Mouse (Mus musculus) adrenal gland, postnatal 36 days (tissue): ENCODE results near the gene Plagl1. TPM values are rescaled to one million over a fixed set of nuclear protein-coding genes. Genes with fewer than 3 reads are reported as not detected.
"Not testable (repeated sequence)": the region's sequence is repeated elsewhere in the genome, so short reads cannot be mapped to it uniquely, and the experiment has no call there.

Source experiments
- DNase-seq, 2 experiments: peaks; one replicate each; pipeline ENCODE4 v3.0.0; 2021; ENCODE audit warnings: mixed read lengths in 1 of 2
- long read RNA-seq, 2 experiments: library from polyadenylated mRNA; stranded (forward); transcript quantifications; one replicate each; pipeline ENCODE4 v2.0.0; 2021; ENCODE audit warnings: borderline sequencing depth in 2 of 2
- total RNA-seq, 2 experiments: library from RNA; stranded (reverse); gene quantifications; 2 replicates each; pipeline ENCODE4 v1.2.3; 2021

The Plagl1 gene
- 10 to 100 TPM in 1 of 2 experiments, 1 to 10 TPM in 1; 7.5 to 14.9 TPM for total RNA-seq
- long read RNA-seq, experiment 1, result 0 reads
- long read RNA-seq, experiment 2, result 0 reads

GRCm38 (mm10) chr10:13060021-13060668 is at the start of gene Plagl1:
Gene Plagl1, plus strand, starts transcription at chr10:13060504.
- no peak for DNase-seq

- DNase-seq, result no peak
Measured at GRCm38 (mm10) chr10:13014026-13014425, 46.3 kb upstream of the Plagl1 start.

DNA sequence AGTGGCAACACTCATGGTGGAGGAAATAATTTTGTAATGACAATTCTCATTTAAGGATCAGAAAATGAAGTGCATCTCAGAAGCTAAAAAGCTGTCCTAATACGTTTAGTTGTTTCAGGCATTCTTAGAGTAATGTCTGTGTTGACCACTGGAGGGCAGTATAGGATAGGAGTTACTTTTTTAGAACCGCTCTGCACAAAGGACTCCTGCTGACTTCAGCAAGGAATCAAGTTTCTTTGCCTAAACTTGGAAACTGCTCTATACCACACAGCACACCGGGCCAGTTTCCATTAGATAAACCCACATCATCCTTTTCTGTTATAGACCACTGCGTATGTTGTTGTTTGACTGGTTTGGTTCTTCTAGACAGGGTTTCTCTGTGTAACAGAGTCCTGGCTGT is 43.7 kb upstream of the Plagl1 start:
- DNase-seq, result peak in 1 of 2 experiments; percentile 51

GRCm38 (mm10) chr10:13018510-13018909 is 41.8 kb upstream of the Plagl1 start:
- peak; percentile 34 to 43 for DNase-seq

DNA sequence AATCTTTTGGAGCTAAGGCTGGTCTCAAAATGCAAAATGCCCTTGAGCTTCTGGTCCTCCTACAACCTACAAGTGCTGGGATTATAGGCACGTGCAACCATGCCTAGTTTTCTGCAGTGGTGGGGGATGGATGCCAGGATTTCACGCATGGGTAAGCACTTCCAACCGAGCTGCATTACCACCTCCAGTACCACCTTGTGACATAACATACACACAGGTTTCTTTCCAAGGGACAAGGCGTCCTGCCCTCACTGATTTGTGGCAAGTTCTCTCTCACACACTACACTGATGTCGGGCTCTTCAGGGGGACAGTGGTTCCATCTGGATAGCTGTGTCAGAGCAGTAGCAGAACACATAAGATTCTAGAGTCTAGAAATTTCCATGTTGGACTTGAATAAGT is 41.3 kb upstream of the Plagl1 start:
- no peak for DNase-seq

DNA sequence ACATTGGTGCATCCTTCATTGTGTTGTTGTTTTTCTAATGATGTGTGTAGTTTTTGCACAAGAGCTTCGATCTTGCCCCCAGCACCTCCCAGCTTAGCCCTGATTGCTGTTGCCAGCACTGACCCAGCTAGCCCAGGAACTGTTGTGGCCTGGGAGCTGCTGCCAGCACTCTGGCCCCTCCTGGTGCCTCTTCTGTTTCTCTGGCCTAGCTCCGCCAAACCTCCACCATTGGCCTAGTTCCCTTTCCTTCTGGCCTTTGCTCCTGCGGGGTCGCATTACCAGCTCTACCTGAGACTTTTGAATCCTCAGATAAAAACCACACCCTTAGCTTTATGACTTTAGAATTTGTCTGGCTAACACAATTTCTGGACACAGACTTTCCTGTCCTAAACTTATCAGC is 38.2 kb upstream of the Plagl1 start:
- no peak for DNase-seq

- DNase-seq, result not testable (repeated sequence)
Measured at GRCm38 (mm10) chr10:13023985-13024384, 36.3 kb upstream of the Plagl1 start.

DNA sequence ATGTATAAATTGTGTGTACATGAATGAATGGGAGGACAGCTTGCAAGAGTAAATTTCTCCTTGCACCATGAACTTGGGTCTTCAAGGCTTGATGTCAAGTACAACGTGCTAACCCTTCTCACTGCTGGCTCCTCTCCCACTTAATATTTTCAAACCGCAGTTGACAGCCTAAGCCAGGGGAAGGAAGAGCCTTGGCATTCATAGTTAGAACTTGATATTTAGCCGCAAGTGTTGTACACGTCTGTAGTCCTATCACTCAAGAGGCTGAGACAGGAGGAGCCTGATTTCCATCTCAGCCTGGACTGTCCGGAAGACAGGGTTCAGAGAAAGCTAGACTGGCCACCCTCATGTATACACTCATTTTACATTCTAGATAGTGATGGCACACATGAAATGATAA is 32.6 kb upstream of the Plagl1 start:
- no peak for DNase-seq

GRCm38 (mm10) chr10:13028215-13028614 is 32.1 kb upstream of the Plagl1 start:
- DNase-seq, result no peak

DNA sequence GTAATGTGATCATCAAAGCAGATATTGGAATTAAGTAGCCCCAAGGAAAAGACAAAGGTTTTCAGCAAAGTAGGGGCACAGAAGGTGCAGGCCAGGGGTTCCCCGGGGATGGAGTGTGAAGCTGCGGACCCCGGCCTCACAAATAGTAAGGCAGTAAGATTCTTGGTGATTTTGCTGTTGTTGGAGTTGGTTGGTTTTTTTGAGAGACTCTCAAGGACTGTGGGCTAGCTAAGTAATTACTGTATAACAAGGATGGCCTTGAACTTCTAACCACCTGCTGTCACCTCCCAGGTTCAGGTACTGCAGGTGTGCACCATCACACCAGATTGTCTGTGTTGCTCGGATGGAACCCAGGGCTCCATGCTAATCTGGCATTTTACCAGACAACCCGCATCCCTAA is 30.9 kb upstream of the Plagl1 start:
- DNase-seq, result no peak

DNA sequence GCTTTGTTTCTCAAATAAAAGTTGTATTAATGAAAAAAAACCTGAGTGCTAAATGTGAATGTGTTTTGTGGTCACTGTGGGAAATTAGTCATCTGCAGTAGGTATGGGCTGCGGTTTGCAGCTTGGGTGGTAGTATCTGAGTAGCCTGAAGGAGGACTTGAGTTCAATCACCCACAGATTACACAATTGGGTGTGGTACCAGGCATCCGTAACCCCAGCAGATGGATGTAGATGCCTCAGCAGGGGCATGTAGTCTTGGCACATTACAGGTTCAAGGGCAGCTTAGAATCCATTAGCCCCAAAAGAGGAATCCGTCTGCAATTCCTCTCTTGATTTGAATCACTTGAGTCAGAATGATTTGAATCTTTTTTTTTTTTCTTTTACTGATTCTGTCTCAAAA is 25.0 kb upstream of the Plagl1 start:
- DNase-seq, result no peak

DNA sequence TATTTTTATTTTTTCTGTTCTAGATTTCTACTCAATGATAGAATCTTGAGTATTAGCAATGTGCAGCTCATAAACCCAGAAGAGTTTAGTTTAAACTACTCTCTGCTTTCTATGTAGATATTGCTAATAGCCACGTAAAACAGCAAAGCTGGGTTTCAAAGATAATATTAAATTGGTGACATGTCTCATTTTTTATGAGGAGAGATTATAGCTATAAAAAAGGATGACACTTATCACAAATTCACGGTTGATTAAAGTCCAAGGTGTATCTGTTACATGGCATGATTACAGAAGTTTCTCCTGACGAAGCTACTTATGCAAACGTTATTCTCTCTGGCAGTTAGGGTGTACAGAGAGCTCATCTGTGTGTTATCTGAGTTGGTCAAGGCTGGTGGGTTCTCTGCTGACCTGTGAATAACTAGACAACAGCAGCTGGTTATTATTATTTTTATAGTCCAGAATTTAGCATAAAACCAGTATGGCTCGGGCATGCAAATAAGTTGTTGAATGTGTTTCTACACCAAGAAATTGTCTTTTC is 20.6 kb upstream of the Plagl1 start:
- no peak for DNase-seq

GRCm38 (mm10) chr10:13044659-13045058 is 15.6 kb upstream of the Plagl1 start:
- DNase-seq, result no peak

- no peak for DNase-seq
Measured at GRCm38 (mm10) chr10:13047816-13048215, 12.5 kb upstream of the Plagl1 start.

DNA sequence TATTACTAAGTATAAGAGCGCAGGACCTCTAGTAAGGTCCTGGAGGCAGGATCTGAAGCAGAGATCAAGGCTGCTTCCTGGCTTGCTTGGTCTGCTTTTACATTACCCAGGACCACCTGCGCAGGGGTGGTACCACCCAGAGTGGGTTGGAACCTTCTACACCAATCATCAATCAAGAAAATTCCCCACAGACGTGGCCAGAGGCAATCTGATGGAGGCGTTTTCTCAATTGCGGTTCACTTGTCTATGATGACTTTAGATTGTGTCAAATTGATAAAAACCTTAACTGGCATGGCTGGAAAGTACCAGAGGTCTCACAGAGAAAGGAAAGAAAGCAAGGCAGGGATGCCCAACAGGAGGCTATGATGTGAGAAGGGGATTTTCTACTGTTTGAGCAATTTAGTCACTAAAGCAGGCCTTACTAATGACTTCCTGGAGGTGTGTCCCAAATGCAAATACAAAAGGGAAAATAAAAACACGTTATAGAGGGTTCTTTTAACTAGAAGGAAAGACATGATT is 3.4 kb upstream of the Plagl1 start:
- DNase-seq, result no peak

DNA sequence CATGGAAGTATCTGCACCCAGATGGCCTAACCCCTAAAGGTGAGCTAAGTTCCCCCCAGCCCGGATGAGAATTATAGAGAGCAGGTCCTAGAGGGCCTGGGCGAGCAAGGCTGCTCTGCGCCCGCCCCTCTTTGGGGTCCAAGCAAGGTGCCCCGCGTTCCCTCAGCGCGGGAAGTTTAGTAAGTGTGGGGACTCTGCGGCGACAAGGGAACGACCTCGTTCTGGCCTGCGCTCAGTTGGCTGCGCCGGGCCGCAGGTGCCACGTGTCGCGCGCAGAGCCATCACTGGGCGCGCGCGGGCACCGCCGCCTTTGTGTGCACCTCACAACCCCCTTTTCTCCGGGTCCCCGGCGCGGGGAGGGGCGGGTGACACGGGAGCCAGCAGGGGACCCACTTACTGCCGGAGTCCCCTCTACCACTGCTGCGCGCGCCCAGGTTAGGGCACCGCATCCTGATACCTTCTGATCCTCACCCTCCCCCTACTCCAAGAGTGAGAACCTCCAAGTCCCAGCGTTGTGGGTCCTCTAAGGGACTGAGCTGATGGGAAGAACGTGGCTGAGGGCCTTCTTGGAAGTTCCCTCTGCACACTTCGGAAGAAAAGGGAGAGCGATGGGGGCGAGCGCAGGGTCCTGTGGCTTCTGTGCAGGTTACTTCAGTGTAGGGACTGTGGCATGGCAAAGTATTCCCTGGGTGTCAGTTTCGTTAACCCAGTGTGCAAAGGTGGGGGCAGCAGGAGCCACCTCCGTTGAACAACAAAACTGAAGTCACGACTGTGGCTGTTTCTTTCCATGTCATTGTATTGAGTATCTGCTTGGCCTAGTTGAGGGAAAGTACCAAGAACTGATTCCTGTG is 742 bp downstream of the Plagl1 start:
- DNase-seq, result no peak

GRCm38 (mm10) chr10:13062373-13062772 is 2.1 kb downstream of the Plagl1 start:
- no peak for DNase-seq

- DNase-seq, result no peak
Measured at GRCm38 (mm10) chr10:13063457-13063856, 3.2 kb downstream of the Plagl1 start.

- DNase-seq, result no peak
Measured at GRCm38 (mm10) chr10:13065129-13065752, 4.9 kb downstream of the Plagl1 start.

DNA sequence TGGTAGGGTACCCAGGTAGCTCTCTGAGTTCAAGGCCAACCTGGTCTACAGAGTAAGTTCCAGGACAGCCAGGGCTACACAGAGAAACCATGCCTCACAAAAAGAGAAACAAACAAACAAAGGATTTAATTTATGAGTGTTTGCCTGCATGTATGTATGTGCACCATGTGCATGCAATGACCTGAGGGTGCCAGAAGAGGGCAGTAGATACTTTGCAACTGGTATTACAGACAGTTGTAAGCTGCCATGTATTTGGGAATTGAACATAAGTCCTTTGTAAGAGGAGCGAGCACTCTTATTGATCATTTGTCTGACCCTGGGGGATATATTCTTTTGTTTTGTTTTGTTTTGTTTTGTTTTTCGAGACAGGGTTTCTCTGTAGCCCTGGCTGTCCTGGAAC is 10.7 kb downstream of the Plagl1 start:
- no peak for DNase-seq

DNA sequence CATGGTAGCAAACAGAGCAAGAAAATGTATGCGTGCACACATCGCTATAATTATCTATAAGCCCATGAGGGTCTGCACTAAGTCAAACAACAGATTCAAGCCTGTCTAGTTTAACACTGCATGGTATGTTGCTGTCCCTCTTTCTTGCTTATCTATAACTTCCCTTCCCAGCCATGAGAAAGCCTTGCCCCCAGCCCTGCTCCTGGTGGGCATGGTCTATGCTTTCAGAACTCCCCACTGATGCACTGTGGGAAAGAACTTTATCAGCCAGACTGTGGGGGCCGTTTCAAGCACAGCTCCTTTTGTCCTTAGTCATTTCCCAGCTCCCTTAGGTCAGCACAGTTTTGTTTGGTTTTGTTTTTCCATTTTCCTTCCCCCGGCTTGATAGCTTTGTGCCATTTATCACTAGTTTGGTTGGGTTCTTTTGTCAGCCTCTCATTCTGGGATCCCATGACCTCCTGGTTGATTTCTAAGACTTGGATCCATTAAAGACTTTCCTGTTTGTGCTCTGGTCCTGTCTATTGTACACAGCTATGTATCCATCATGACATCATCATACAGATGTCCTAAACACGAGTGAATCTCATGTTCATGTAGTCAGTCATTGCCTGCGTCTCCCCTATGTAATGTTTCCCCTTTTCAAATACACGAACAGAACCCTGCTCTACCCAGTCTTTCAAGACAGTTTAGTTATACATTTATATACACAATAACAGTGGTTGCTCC is 16.7 kb downstream of the Plagl1 start:
- no peak for DNase-seq

DNA sequence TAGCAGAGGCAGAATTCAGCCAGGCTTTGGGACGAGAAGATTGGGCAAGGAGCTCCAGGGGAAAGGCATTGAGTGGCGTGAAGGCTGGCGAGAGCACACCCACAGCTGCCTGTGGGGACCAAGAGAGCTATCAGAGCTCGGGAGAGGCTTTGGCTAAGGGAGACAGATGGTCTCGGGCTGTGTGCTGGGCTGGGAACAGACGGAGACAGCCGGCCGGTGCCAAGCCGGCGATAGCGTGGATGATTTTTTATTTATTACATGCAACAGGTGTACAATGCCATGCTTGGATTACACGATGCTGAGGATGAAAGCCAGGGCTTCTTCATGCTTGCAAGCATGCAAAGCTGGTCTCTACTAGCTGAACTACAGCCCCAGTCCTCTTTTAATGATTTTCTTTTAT is 22.2 kb downstream of the Plagl1 start:
- no peak for DNase-seq
